8 mouse cellular contexts compared by ENCODE assay signal in genomic region chr9:20976216-20976960, GRCm38 (mm10). TPM values are rescaled to one million over a fixed set of nuclear protein-coding genes. Genes with fewer than 3 reads are reported as not detected.
A peak's percentile ranks its signal among the peaks of the same experiment; 100 is the strongest.
DNase-seq lines count a peak whose midpoint lies in the region; ATAC-seq and TF ChIP-seq lines count a peak whose summit lies in the region.

Gene S1pr2 (minus strand): TSS chr9:20976781.

- no peaks in the 10 kb centered on the region for H3K9me3 ChIP-seq in G1E (replicated peaks)

- peak within 1 kb of the TSS; percentile 81 for H3K4me3 ChIP-seq in G1E (ENCODE audit: low read depth, low read length)

- ATAC-seq in G1E (ENCODE audit: extremely low read depth, insufficient number of reproducible peaks, low FRiP score, poor library complexity, severe bottlenecking), result peak; percentile 68
- peak; percentile 26; the same call in 1 of the 2 replicates for ATAC-seq in frontal cortex, adult (ENCODE audit: low TSS enrichment)
- peak; percentile 73 to 82 for ATAC-seq in hematopoietic stem cell, adult 5-6 weeks (replicated peaks in 1 of 2; ENCODE audit: insufficient read depth in 1 of 2, low FRiP score in 2 of 2, low TSS enrichment in 1 of 2, low read depth in 1 of 2, poor library complexity in 2 of 2, severe bottlenecking in 2 of 2)

- DNase-seq in G1E (ENCODE audit: low spot score), result peak; percentile 82
- DNase-seq in c-Kit-negative CD71-positive TER-119-positive erythroid progenitor cells, embryonic 14.5 days (ENCODE audit: low read depth, low spot score), result peak; percentile 16
- DNase-seq in layer of hippocampus, postnatal 10 days (ENCODE audit: low spot score in 2 of 2), result peak; percentile 60 to 62
- peak; percentile 86 for DNase-seq in lung, postnatal 14 days
- DNase-seq in ovary, postnatal 14 days (ENCODE audit: low spot score), result peak; percentile 73
- peak; percentile 69 for DNase-seq in thymus, postnatal 25 days

- peaks cover 69% of the 10 kb centered on the region for H3K4me1 ChIP-seq in G1E (ENCODE audit: insufficient read depth, low read depth, low read length)

- H3K36me3 ChIP-seq in G1E (replicated peaks), result peaks cover 10% of the 10 kb centered on the region

- peaks cover 7% of the 10 kb centered on the region; the same call in 1 of the 2 replicates for H3K27me3 ChIP-seq in G1E (ENCODE audit: insufficient read depth, low read length)

- no peak for TF ChIP-seq CTCF in G1E (IDR thresholded peaks at IDR 0.05; ENCODE audit: low read depth, low read length)

RNA-seq across cellular contexts. Expression of gene S1pr2, which starts in this region (rescaled TPM):
- 1.8 and 8.4 TPM in 2 replicates for total RNA-seq in G1E (2014; fragmentation: Nextera tagmentation)
- 2.1 and 2.8 TPM in 2 replicates for total RNA-seq in G1E (2017)
- polyA plus RNA-seq in G1E (2012), result 1.6 TPM in 2 replicates
- 1.9 and 2.2 TPM in 2 replicates for total RNA-seq in hematopoietic stem cell, adult 5-6 weeks (2017)
- 1 to 10 TPM; 3.1 to 4.1 TPM for total RNA-seq in layer of hippocampus, postnatal 10 days (2021)

Comparison
In these comparisons a context has a peak if more than half of its experiments do, and no peak if none do; other contexts are left out.
1. Peak in every context shown above with its lines: DNase-seq, ATAC-seq and H3K4me3 ChIP-seq.
2. ATAC-seq: peak in every context shown above with its lines; median percentile 78 in hematopoietic stem cell, adult 5-6 weeks; 68 in G1E; 26 in frontal cortex, adult.
3. DNase-seq: peak in every context shown above with its lines; median percentile 86 in lung, postnatal 14 days; 82 in G1E; 73 in ovary, postnatal 14 days; 69 in thymus, postnatal 25 days; 61 in layer of hippocampus, postnatal 10 days; 16 in c-Kit-negative CD71-positive TER-119-positive erythroid progenitor cells, embryonic 14.5 days.